Mouse (Mus musculus): ENCODE measurements around the gene Armh4. TPM values are rescaled to one million over a fixed set of nuclear protein-coding genes. Genes with fewer than 3 reads are reported as not detected.
"Not testable (repeated sequence)": the region's sequence is repeated elsewhere in the genome, so short reads cannot be mapped to it uniquely, and the experiment has no call there.

Armh4 gene
- polyA plus RNA-seq, 1 experiment from 2014 or later: 41.1 TPM

GRCm38 (mm10) chr14:49777539-49777938 is 5.6 kb downstream of the Armh4 start:
- not testable (repeated sequence) for H3K9me3 ChIP-seq (replicated peaks); H3K4me2 ChIP-seq (replicated peaks); H3K27ac ChIP-seq; H3K27me3 ChIP-seq; ATAC-seq (ENCODE audit: low FRiP score); H3K9ac ChIP-seq; H3K36me3 ChIP-seq; H3K4me3 ChIP-seq
- peaks cover 12% of the 10 kb centered on the region; the same call in 1 of the 2 replicates for H3K4me1 ChIP-seq
- WGBS: 84% methylated on average over 4 of the region's 4 CpGs

DNA sequence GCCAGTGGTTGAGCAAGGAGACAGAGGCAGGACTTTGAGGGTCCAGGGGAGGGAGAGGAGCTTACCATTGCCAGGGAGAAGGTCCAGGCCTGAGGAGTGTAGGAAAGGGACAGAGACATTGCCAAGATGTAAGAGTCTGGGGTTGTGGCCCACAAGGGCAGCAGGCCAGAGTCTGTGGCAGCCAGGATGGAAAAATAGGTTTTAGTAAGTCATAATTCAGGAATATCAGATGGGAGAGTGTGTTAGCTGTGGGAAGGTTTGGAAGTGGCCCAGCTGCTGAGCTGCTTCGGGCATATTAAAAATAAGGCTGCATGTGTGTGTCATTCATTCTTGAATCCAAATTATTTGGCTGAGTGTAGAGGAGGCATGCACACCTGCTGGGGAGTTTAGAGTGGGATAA is 11.4 kb downstream of the Armh4 start:
- H3K9me3 ChIP-seq (replicated peaks): no peaks in the 10 kb centered on the region
- no peak overlapping the region for H3K27ac ChIP-seq
- no peak overlapping the region for H3K4me3 ChIP-seq
- H3K36me3 ChIP-seq: peaks cover 8% of the 10 kb centered on the region; the same call in 1 of the 2 replicates
- WGBS: 83% methylated on average over 1 of the region's 1 CpGs
- H3K27me3 ChIP-seq: no peaks in the 10 kb centered on the region
- no peak overlapping the region for H3K9ac ChIP-seq
- no peaks in the 10 kb centered on the region for H3K4me1 ChIP-seq
- H3K4me2 ChIP-seq (replicated peaks): no peak overlapping the region
- no peak for ATAC-seq (ENCODE audit: low FRiP score)

GRCm38 (mm10) chr14:49766601-49767000 is 16.6 kb downstream of the Armh4 start:
- no peak for ATAC-seq (ENCODE audit: low FRiP score)
- Histone ChIP-seq H3K27me3 (no peaks in the 10 kb centered on the region), H3K4me3 (no peak overlapping the region), H3K4me1 (no peaks in the 10 kb centered on the region), H3K4me2 (replicated peaks) (no peak overlapping the region), H3K36me3 (peaks cover 8% of the 10 kb centered on the region; the same call in 1 of the 2 replicates), H3K9me3 (replicated peaks) (no peaks in the 10 kb centered on the region), H3K27ac (no peak overlapping the region), H3K9ac (no peak overlapping the region)
- 95% methylated on average over 4 of the region's 4 CpGs for WGBS

- no peak overlapping the region for H3K4me2 ChIP-seq (replicated peaks)
- no peaks in the 10 kb centered on the region for H3K4me1 ChIP-seq
- ATAC-seq (ENCODE audit: low FRiP score): no peak
- H3K4me3 ChIP-seq: no peak overlapping the region
- WGBS: 94% methylated on average over 1 of the region's 1 CpGs
- no peak overlapping the region for H3K9ac ChIP-seq
- no peaks in the 10 kb centered on the region for H3K9me3 ChIP-seq (replicated peaks)
- no peaks in the 10 kb centered on the region for H3K27me3 ChIP-seq
- H3K36me3 ChIP-seq: no peaks in the 10 kb centered on the region
- H3K27ac ChIP-seq: no peak overlapping the region
Observed at GRCm38 (mm10) chr14:49755845-49756244, 27.3 kb downstream of the Armh4 start.

- Histone ChIP-seq H3K36me3 (no peaks in the 10 kb centered on the region; the same call in 1 of the 2 replicates), H3K4me2 (replicated peaks) (no peak overlapping the region), H3K9ac (no peak overlapping the region), H3K27ac (no peak overlapping the region), H3K9me3 (replicated peaks) (no peaks in the 10 kb centered on the region), H3K4me1 (no peaks in the 10 kb centered on the region), H3K4me3 (no peak overlapping the region), H3K27me3 (no peaks in the 10 kb centered on the region)
- no peak for ATAC-seq (ENCODE audit: low FRiP score)
Observed at GRCm38 (mm10) chr14:49752614-49753013, 30.6 kb downstream of the Armh4 start.

GRCm38 (mm10) chr14:49745874-49746273 is 37.3 kb downstream of the Armh4 start:
- Histone ChIP-seq H3K27ac (no peak overlapping the region), H3K4me2 (replicated peaks) (no peak overlapping the region), H3K9me3 (replicated peaks) (no peaks in the 10 kb centered on the region), H3K36me3 (no peaks in the 10 kb centered on the region; the same call in 1 of the 2 replicates), H3K9ac (no peak overlapping the region), H3K4me3 (no peak overlapping the region), H3K4me1 (no peaks in the 10 kb centered on the region), H3K27me3 (no peaks in the 10 kb centered on the region)
- WGBS: 94% methylated on average over 1 of the region's 1 CpGs
- ATAC-seq (ENCODE audit: low FRiP score): no peak

- WGBS: 84% methylated on average over 6 of the region's 6 CpGs
- Histone ChIP-seq H3K4me3 (no peak overlapping the region), H3K36me3 (no peaks in the 10 kb centered on the region; the same call in 1 of the 2 replicates), H3K27me3 (no peaks in the 10 kb centered on the region), H3K9me3 (replicated peaks) (no peaks in the 10 kb centered on the region), H3K27ac (no peak overlapping the region), H3K9ac (no peak overlapping the region), H3K4me2 (replicated peaks) (no peak overlapping the region), H3K4me1 (no peaks in the 10 kb centered on the region)
- no peak for ATAC-seq (ENCODE audit: low FRiP score)
Observed at GRCm38 (mm10) chr14:49743946-49744526, 39.1 kb downstream of the Armh4 start.

GRCm38 (mm10) chr14:49739328-49739727 is 43.9 kb downstream of the Armh4 start:
- 78% methylated on average over 7 of the region's 7 CpGs for WGBS
- ATAC-seq (ENCODE audit: low FRiP score): no peak

GRCm38 (mm10) chr14:49738441-49739088 is 44.6 kb downstream of the Armh4 start:
- peak; percentile 64 for ATAC-seq (ENCODE audit: low FRiP score)
- 44% methylated on average over 2 of the region's 2 CpGs for WGBS
- H3K36me3 ChIP-seq: no peaks in the 10 kb centered on the region
- H3K27me3 ChIP-seq: no peaks in the 10 kb centered on the region
- no peaks in the 10 kb centered on the region for H3K4me1 ChIP-seq
- no peaks in the 10 kb centered on the region for H3K9me3 ChIP-seq (replicated peaks)
- H3K9ac ChIP-seq: no peak overlapping the region
- no peak overlapping the region for H3K27ac ChIP-seq
- H3K4me3 ChIP-seq: no peak overlapping the region
- H3K4me2 ChIP-seq (replicated peaks): no peak overlapping the region

More at GRCm38 (mm10) chr14:49739328-49739727, 43.9 kb downstream of the Armh4 start:
- H3K27ac ChIP-seq: no peak overlapping the region
- no peaks in the 10 kb centered on the region for H3K27me3 ChIP-seq
- H3K9ac ChIP-seq: no peak overlapping the region
- no peak overlapping the region for H3K4me2 ChIP-seq (replicated peaks)
- no peak overlapping the region for H3K4me3 ChIP-seq
- H3K4me1 ChIP-seq: no peaks in the 10 kb centered on the region
- H3K36me3 ChIP-seq: no peaks in the 10 kb centered on the region
- H3K9me3 ChIP-seq (replicated peaks): no peaks in the 10 kb centered on the region

GRCm38 (mm10) chr14:49733950-49734349 is 49.2 kb downstream of the Armh4 start:
- Histone ChIP-seq H3K4me3 (no peak overlapping the region), H3K36me3 (no peaks in the 10 kb centered on the region), H3K9ac (no peak overlapping the region), H3K4me2 (replicated peaks) (no peak overlapping the region), H3K9me3 (replicated peaks) (no peaks in the 10 kb centered on the region), H3K27me3 (no peaks in the 10 kb centered on the region), H3K27ac (no peak overlapping the region), H3K4me1 (no peaks in the 10 kb centered on the region)
- peak; percentile 23; the same call in 1 of the 2 replicates for ATAC-seq (ENCODE audit: low FRiP score)

GRCm38 (mm10) chr14:49723361-49724054 is 59.7 kb downstream of the Armh4 start:
- Histone ChIP-seq H3K4me1 (no peaks in the 10 kb centered on the region), H3K36me3 (no peaks in the 10 kb centered on the region), H3K9ac (no peak overlapping the region), H3K27ac (no peak overlapping the region), H3K9me3 (replicated peaks) (no peaks in the 10 kb centered on the region), H3K27me3 (no peaks in the 10 kb centered on the region), H3K4me2 (replicated peaks) (no peak overlapping the region), H3K4me3 (no peak overlapping the region)
- no peak for ATAC-seq (ENCODE audit: low FRiP score)
- 54% methylated on average over 4 of the region's 4 CpGs for WGBS

- no peak overlapping the region for H3K4me3 ChIP-seq
- no peak overlapping the region for H3K9ac ChIP-seq
- no peaks in the 10 kb centered on the region for H3K27me3 ChIP-seq
- no peaks in the 10 kb centered on the region for H3K4me1 ChIP-seq
- H3K9me3 ChIP-seq (replicated peaks): no peaks in the 10 kb centered on the region
- H3K27ac ChIP-seq: no peak overlapping the region
- H3K36me3 ChIP-seq: no peaks in the 10 kb centered on the region
- no peak overlapping the region for H3K4me2 ChIP-seq (replicated peaks)
- 72% methylated on average over 3 of the region's 3 CpGs for WGBS
- ATAC-seq (ENCODE audit: low FRiP score): no peak
Observed at GRCm38 (mm10) chr14:49722782-49723181, 60.4 kb downstream of the Armh4 start.

Data from hindbrain, embryonic 12.5 days (tissue).